Mouse (Mus musculus) neural tube, embryonic 15.5 days (tissue): ENCODE results near the gene Itm2c. TPM values are rescaled to one million over a fixed set of nuclear protein-coding genes. Genes with fewer than 3 reads are reported as not detected.

Experiments
- ATAC-seq: fragments of 200-750 bp; cut with Nextera tagmentation; 2 replicates; pipeline ENCODE4 v1.8.0; 2017; ENCODE audit warnings: mild to moderate bottlenecking, moderate TSS enrichment, moderate library complexity; ENCODE audit not compliant: low FRiP score
- H3K27ac ChIP-seq: fragments of 300-500 bp; sonication (generic); replicated peaks from 2 replicates; pipeline ENCODE4 v1.5.1; 2015; ENCODE audit warnings: mild to moderate bottlenecking, inconsistent platforms
- H3K27me3 ChIP-seq: fragments of 300-500 bp; sonication (generic); replicated peaks from 2 replicates; pipeline ENCODE4 v1.6.1; 2015; ENCODE audit warnings: inconsistent platforms
- H3K36me3 ChIP-seq: fragments of 300-500 bp; sonication (generic); 2 replicates; pipeline ENCODE4 v1.6.1; 2015; ENCODE audit warnings: inconsistent platforms
- H3K4me1 ChIP-seq: fragments of 300-500 bp; sonication (generic); 2 replicates; pipeline ENCODE4 v1.6.1; 2015; ENCODE audit warnings: inconsistent platforms
- H3K4me2 ChIP-seq: fragments of 300-500 bp; sonication (generic); 2 replicates; pipeline ENCODE4 v1.6.1; 2015; ENCODE audit warnings: inconsistent platforms, mild to moderate bottlenecking, moderate library complexity
- H3K4me3 ChIP-seq: fragments of 300-500 bp; sonication (generic); replicated peaks from 2 replicates; pipeline ENCODE4 v1.5.1; 2015; ENCODE audit warnings: mild to moderate bottlenecking, inconsistent platforms
- H3K9ac ChIP-seq: fragments of 300-500 bp; sonication (generic); replicated peaks from 2 replicates; pipeline ENCODE4 v1.6.1; 2015; ENCODE audit warnings: mild to moderate bottlenecking, inconsistent platforms
- H3K9me3 ChIP-seq: fragments of 300-500 bp; sonication (generic); replicated peaks from 2 replicates; pipeline ENCODE4 v1.6.1; 2016; ENCODE audit warnings: inconsistent platforms
- WGBS: fragments of 180-500 bp; shearing (Covaris S2); methylation state at CpG from one replicate; pipeline ENCODE4 v1.1.7; 2015; ENCODE audit warnings: mixed read lengths; 5-methylcytosine and 5-hydroxymethylcytosine counted together
- polyA plus RNA-seq: library from polyadenylated mRNA; unstranded; fragments of >200 nt; fragmentation: Nextera tagmentation; extraction: Ambion mirVana; gene quantifications from 2 replicates; pipeline ENCODE4 v1.2.1, GENCODE M21; 2015

Gene Itm2c
- 185 and 211 TPM in 2 replicates for polyA plus RNA-seq

GRCm38 (mm10) chr1:85894231-85894747 is at the start of gene Itm2c:
Itm2c (plus strand) TSS chr1:85894281.
- H3K4me1 ChIP-seq: peaks cover 50% of the 10 kb centered on the region
- ATAC-seq: peak; percentile 91
- H3K36me3 ChIP-seq: no peaks in the 10 kb centered on the region
- H3K27ac ChIP-seq: peak within 1 kb of the TSS; percentile 90
- no peaks in the 10 kb centered on the region for H3K27me3 ChIP-seq
- peak within 1 kb of the TSS; percentile 88 for H3K4me2 ChIP-seq
- 2% methylated on average over 34 of the region's 35 CpGs for WGBS
- H3K9me3 ChIP-seq: no peaks in the 10 kb centered on the region
- H3K9ac ChIP-seq: peak within 1 kb of the TSS; percentile 82
- peak within 1 kb of the TSS; percentile 85 for H3K4me3 ChIP-seq

- no peaks in the 10 kb centered on the region for H3K4me1 ChIP-seq
- H3K27me3 ChIP-seq: no peaks in the 10 kb centered on the region
- 85% methylated on average over 6 of the region's 6 CpGs for WGBS
- H3K9ac ChIP-seq: no peak overlapping the region
- ATAC-seq: no peak
- peaks cover 39% of the 10 kb centered on the region for H3K36me3 ChIP-seq
- no peaks in the 10 kb centered on the region for H3K9me3 ChIP-seq
- no peak overlapping the region for H3K4me3 ChIP-seq
- H3K27ac ChIP-seq: no peak overlapping the region
- H3K4me2 ChIP-seq: no peak overlapping the region
Observed at GRCm38 (mm10) chr1:85844981-85845380, 49.1 kb upstream of the Itm2c start.

- no peaks in the 10 kb centered on the region for H3K27me3 ChIP-seq
- no peak for ATAC-seq
- peaks cover 39% of the 10 kb centered on the region for H3K36me3 ChIP-seq
- no peak overlapping the region for H3K4me2 ChIP-seq
- H3K9me3 ChIP-seq: no peaks in the 10 kb centered on the region
- no peak overlapping the region for H3K4me3 ChIP-seq
- no peaks in the 10 kb centered on the region for H3K4me1 ChIP-seq
- WGBS: 70% methylated on average over 3 of the region's 3 CpGs
- H3K27ac ChIP-seq: no peak overlapping the region
- H3K9ac ChIP-seq: no peak overlapping the region
Observed at GRCm38 (mm10) chr1:85845476-85845875, 48.6 kb upstream of the Itm2c start.

GRCm38 (mm10) chr1:85849016-85849415 is 45.1 kb upstream of the Itm2c start:
- H3K4me2 ChIP-seq: no peak overlapping the region
- no peak for ATAC-seq
- H3K36me3 ChIP-seq: peaks cover 39% of the 10 kb centered on the region
- no peaks in the 10 kb centered on the region for H3K9me3 ChIP-seq
- H3K27me3 ChIP-seq: no peaks in the 10 kb centered on the region
- no peak overlapping the region for H3K9ac ChIP-seq
- H3K27ac ChIP-seq: no peak overlapping the region
- H3K4me1 ChIP-seq: 0 out of 2 replicates have a peak, but pooled peaks cover 4% of the 10 kb centered on the region
- no peak overlapping the region for H3K4me3 ChIP-seq
- 94% methylated on average over 14 of the region's 14 CpGs for WGBS

GRCm38 (mm10) chr1:85850851-85851250 is 43.2 kb upstream of the Itm2c start:
- no peak overlapping the region for H3K9ac ChIP-seq
- no peak for ATAC-seq
- H3K4me2 ChIP-seq: no peak overlapping the region
- 89% methylated on average over 5 of the region's 5 CpGs for WGBS
- no peak overlapping the region for H3K27ac ChIP-seq
- 0 out of 2 replicates have a peak, but pooled peaks cover 4% of the 10 kb centered on the region for H3K4me1 ChIP-seq
- no peaks in the 10 kb centered on the region for H3K9me3 ChIP-seq
- H3K27me3 ChIP-seq: no peaks in the 10 kb centered on the region
- no peak overlapping the region for H3K4me3 ChIP-seq
- H3K36me3 ChIP-seq: peaks cover 34% of the 10 kb centered on the region

GRCm38 (mm10) chr1:85852996-85853689 is 40.9 kb upstream of the Itm2c start:
- no peak overlapping the region for H3K4me3 ChIP-seq
- no peaks in the 10 kb centered on the region for H3K9me3 ChIP-seq
- no peak overlapping the region for H3K4me2 ChIP-seq
- 0 out of 2 replicates have a peak, but pooled peaks cover 4% of the 10 kb centered on the region for H3K4me1 ChIP-seq
- H3K27ac ChIP-seq: no peak overlapping the region
- peak; percentile 60; the same call in 1 of the 2 replicates for ATAC-seq
- H3K27me3 ChIP-seq: no peaks in the 10 kb centered on the region
- H3K9ac ChIP-seq: no peak overlapping the region
- H3K36me3 ChIP-seq: peaks cover 24% of the 10 kb centered on the region
- WGBS: 82% methylated on average over 2 of the region's 2 CpGs

- Histone ChIP-seq H3K4me1 (0 out of 2 replicates have a peak, but pooled peaks cover 4% of the 10 kb centered on the region), H3K9ac (no peak overlapping the region), H3K36me3 (peaks cover 17% of the 10 kb centered on the region), H3K27ac (no peak overlapping the region), H3K4me2 (no peak overlapping the region), H3K27me3 (no peaks in the 10 kb centered on the region), H3K4me3 (no peak overlapping the region), H3K9me3 (no peaks in the 10 kb centered on the region)
- 92% methylated on average over 2 of the region's 2 CpGs for WGBS
- ATAC-seq: no peak
Observed at GRCm38 (mm10) chr1:85853865-85854264, 40.2 kb upstream of the Itm2c start.

- no peak overlapping the region for H3K9ac ChIP-seq
- no peak for ATAC-seq
- 0 out of 2 replicates have a peak, but pooled peaks cover 4% of the 10 kb centered on the region for H3K4me1 ChIP-seq
- H3K9me3 ChIP-seq: no peaks in the 10 kb centered on the region
- H3K4me3 ChIP-seq: no peak overlapping the region
- WGBS: 87% methylated on average over 2 of the region's 2 CpGs
- H3K27ac ChIP-seq: no peak overlapping the region
- H3K36me3 ChIP-seq: peaks cover 11% of the 10 kb centered on the region
- no peaks in the 10 kb centered on the region for H3K27me3 ChIP-seq
- no peak overlapping the region for H3K4me2 ChIP-seq
Observed at GRCm38 (mm10) chr1:85854475-85854874, 39.6 kb upstream of the Itm2c start.

- WGBS: 87% methylated on average over 3 of the region's 3 CpGs
- Histone ChIP-seq H3K4me3 (no peak overlapping the region), H3K4me1 (0 out of 2 replicates have a peak, but pooled peaks cover 4% of the 10 kb centered on the region), H3K9ac (no peak overlapping the region), H3K4me2 (no peak overlapping the region), H3K27ac (no peak overlapping the region), H3K27me3 (no peaks in the 10 kb centered on the region), H3K9me3 (no peaks in the 10 kb centered on the region), H3K36me3 (peaks cover 6% of the 10 kb centered on the region; the same call in 1 of the 2 replicates)
- no peak for ATAC-seq
Observed at GRCm38 (mm10) chr1:85856266-85856665, 37.8 kb upstream of the Itm2c start.

GRCm38 (mm10) chr1:85857261-85857754 is 36.8 kb upstream of the Itm2c start:
- no peak for ATAC-seq
- H3K4me3 ChIP-seq: no peak overlapping the region
- no peak overlapping the region for H3K27ac ChIP-seq
- H3K9ac ChIP-seq: no peak overlapping the region
- no peaks in the 10 kb centered on the region for H3K9me3 ChIP-seq
- H3K4me1 ChIP-seq: 0 out of 2 replicates have a peak, but pooled peaks cover 4% of the 10 kb centered on the region
- no peak overlapping the region for H3K4me2 ChIP-seq
- no peaks in the 10 kb centered on the region for H3K36me3 ChIP-seq
- no peaks in the 10 kb centered on the region for H3K27me3 ChIP-seq
- WGBS: 91% methylated on average over 6 of the region's 6 CpGs

GRCm38 (mm10) chr1:85864383-85864782 is 29.7 kb upstream of the Itm2c start:
- Histone ChIP-seq H3K4me2 (no peak overlapping the region), H3K9me3 (no peaks in the 10 kb centered on the region), H3K27me3 (no peaks in the 10 kb centered on the region), H3K9ac (no peak overlapping the region), H3K27ac (no peak overlapping the region), H3K36me3 (no peaks in the 10 kb centered on the region), H3K4me1 (no peaks in the 10 kb centered on the region), H3K4me3 (no peak overlapping the region)
- no peak for ATAC-seq
- WGBS: 84% methylated on average over 10 of the region's 10 CpGs

- Histone ChIP-seq H3K4me1 (no peaks in the 10 kb centered on the region), H3K27me3 (no peaks in the 10 kb centered on the region), H3K36me3 (no peaks in the 10 kb centered on the region), H3K4me2 (no peak overlapping the region), H3K9me3 (no peaks in the 10 kb centered on the region), H3K27ac (no peak overlapping the region), H3K9ac (no peak overlapping the region), H3K4me3 (no peak overlapping the region)
- 78% methylated on average over 7 of the region's 7 CpGs for WGBS
- ATAC-seq: no peak
Observed at GRCm38 (mm10) chr1:85870001-85870400, 24.1 kb upstream of the Itm2c start.
